Mouse (Mus musculus): Measurements from ENCODE around the gene Galnt11. TPM values are rescaled to one million over a fixed set of nuclear protein-coding genes. Genes with fewer than 3 reads are reported as not detected.
A peak's percentile ranks its signal among the peaks of the same experiment; 100 is the strongest.

The Galnt11 gene
- polyA plus RNA-seq, 1 experiment from 2014 or later, result 32.0 TPM

DNA sequence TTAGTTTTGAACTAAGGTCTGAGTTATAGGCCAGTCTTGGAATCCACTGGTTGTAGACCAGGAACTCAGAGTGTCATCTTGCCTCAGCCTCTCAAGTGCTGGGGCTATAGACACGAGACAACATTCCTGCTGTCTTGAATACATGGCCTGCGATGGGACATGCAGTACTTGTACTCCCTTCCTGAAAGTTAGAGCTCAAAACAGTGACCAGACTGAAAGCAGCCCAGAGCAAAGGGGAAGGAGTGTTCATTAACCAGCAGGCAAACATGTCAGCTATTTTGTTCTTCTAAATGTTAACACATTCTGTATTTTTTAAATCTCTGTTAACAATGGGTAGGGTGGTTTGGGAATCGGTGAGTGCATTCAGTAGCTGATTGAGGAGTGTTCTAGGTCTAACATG lies 25.3 kb downstream of the Galnt11 start:
- 65% methylated on average over 3 of the region's 3 CpGs for WGBS
- no peak overlapping the region for H3K4me2 ChIP-seq (ENCODE audit: low read depth, low read length)
- H3K9ac ChIP-seq (ENCODE audit: low read depth, low read length), result no peak overlapping the region
- H3K27me3 ChIP-seq (replicated peaks; ENCODE audit: control insufficient read depth, insufficient read depth, low read length), result no peaks in the 10 kb centered on the region
- 0 out of 2 replicates have a peak, but pooled peaks cover 2% of the 10 kb centered on the region for H3K36me3 ChIP-seq (ENCODE audit: control insufficient read depth, insufficient read depth, low read length)
- H3K9me3 ChIP-seq (ENCODE audit: control insufficient read depth, low read length), result no peaks in the 10 kb centered on the region
- no peak for ATAC-seq
- no peak overlapping the region for H3K27ac ChIP-seq (ENCODE audit: low read length)
- H3K4me1 ChIP-seq (ENCODE audit: control insufficient read depth, insufficient read depth, low read length), result no peaks in the 10 kb centered on the region
- no peak overlapping the region for H3K4me3 ChIP-seq (ENCODE audit: low read length)

DNA sequence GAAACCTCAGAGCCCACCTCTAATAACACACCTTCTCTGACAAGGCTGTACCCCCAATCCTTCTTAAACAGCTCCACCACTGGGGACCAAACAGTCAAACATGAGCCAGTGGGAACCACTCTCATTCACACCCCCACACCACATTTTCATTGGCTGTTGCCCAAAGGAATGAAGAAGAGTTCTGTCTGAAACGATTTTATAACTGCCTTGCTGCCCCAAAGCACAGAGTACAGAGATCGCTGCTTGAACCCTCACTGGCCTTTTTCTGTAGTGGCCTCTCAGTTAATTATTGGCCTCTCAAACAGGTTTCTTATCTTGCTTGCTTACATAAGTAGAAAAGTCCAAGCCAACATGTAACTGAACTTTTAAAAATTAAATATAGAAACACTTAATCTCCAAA lies 30.7 kb downstream of the Galnt11 start:
- WGBS, result 53% methylated on average over 2 of the region's 2 CpGs
- H3K27me3 ChIP-seq (replicated peaks; ENCODE audit: control insufficient read depth, insufficient read depth, low read length), result no peaks in the 10 kb centered on the region
- no peak overlapping the region for H3K4me3 ChIP-seq (ENCODE audit: low read length)
- H3K27ac ChIP-seq (ENCODE audit: low read length), result peak overlapping the region; percentile 94
- H3K4me1 ChIP-seq (ENCODE audit: control insufficient read depth, insufficient read depth, low read length), result 0 out of 2 replicates have a peak, but pooled peaks cover 2% of the 10 kb centered on the region
- no peak overlapping the region for H3K4me2 ChIP-seq (ENCODE audit: low read depth, low read length)
- H3K36me3 ChIP-seq (ENCODE audit: control insufficient read depth, insufficient read depth, low read length), result peaks cover 12% of the 10 kb centered on the region; the same call in 1 of the 2 replicates
- peak; percentile 93 for ATAC-seq
- no peak overlapping the region for H3K9ac ChIP-seq (ENCODE audit: low read depth, low read length)
- H3K9me3 ChIP-seq (ENCODE audit: control insufficient read depth, low read length), result no peaks in the 10 kb centered on the region

DNA sequence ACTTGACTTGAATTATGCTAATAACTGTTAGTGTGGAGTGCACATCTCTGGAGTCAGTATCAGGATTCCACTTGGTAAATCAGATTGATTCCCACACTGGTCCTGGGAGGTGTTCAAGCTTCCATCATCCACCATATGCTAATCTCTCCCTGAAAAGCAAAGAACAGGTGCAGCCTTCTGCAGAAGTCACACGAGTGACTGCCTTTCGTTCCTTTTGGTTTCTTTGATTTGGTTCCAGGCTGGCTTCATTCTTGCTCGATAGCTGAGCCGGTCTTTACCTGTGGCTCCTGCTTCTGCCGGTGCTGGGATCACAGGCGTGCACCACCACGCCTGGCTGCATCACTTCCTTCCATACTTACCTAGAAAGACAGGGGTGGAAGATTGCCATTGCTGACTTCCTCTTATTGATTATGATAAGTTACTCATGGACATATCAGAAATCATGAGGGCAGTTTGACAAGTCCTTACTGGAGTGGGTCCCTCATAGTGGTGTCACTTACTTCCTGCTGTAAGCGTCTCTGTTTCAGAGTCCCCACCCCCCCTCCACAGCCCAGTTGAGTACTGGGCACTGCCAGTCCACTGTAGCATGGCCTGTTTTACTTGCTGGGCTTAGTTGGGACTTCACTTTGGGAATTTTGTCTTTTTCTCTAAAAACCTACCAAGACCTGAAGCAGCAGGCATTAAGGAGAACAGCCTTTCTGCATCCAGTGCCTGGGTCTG lies 31.3 kb downstream of the Galnt11 start:
- H3K4me2 ChIP-seq (ENCODE audit: low read depth, low read length), result no peak overlapping the region
- H3K4me1 ChIP-seq (ENCODE audit: control insufficient read depth, insufficient read depth, low read length), result 0 out of 2 replicates have a peak, but pooled peaks cover 2% of the 10 kb centered on the region
- H3K4me3 ChIP-seq (ENCODE audit: low read length), result no peak overlapping the region
- ATAC-seq, result peak; percentile 82
- no peaks in the 10 kb centered on the region for H3K27me3 ChIP-seq (replicated peaks; ENCODE audit: control insufficient read depth, insufficient read depth, low read length)
- WGBS, result 74% methylated on average over 8 of the region's 8 CpGs
- H3K36me3 ChIP-seq (ENCODE audit: control insufficient read depth, insufficient read depth, low read length), result peaks cover 12% of the 10 kb centered on the region; the same call in 1 of the 2 replicates
- H3K9me3 ChIP-seq (ENCODE audit: control insufficient read depth, low read length), result no peaks in the 10 kb centered on the region
- peak overlapping the region; percentile 94 for H3K27ac ChIP-seq (ENCODE audit: low read length)
- H3K9ac ChIP-seq (ENCODE audit: low read depth, low read length), result 0 out of 2 replicates have a peak overlapping the region, but pooled peaks have one; percentile 17

DNA sequence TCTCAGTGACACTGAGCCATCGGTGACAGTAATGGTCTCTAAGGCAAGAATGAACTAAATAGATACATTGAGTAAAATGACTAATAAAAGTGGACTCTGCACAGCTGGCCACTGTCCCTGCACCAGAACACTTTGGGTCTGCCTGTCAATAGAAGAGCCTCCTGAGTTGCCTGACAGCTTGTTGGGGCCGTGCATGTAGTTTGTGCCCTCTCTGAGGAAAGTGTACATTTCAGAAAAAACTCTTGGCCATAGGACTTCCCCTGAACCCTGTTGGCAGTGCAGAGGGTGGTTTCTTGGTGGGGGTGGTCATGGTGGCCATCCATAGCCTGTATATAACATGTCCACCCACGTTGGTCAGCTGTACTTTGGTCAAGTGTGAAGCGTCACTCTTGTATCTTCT lies 32.8 kb downstream of the Galnt11 start:
- H3K9ac ChIP-seq (ENCODE audit: low read depth, low read length), result no peak overlapping the region
- no peak overlapping the region for H3K4me3 ChIP-seq (ENCODE audit: low read length)
- 0 out of 2 replicates have a peak, but pooled peaks cover 2% of the 10 kb centered on the region for H3K4me1 ChIP-seq (ENCODE audit: control insufficient read depth, insufficient read depth, low read length)
- H3K27ac ChIP-seq (ENCODE audit: low read length), result no peak overlapping the region
- H3K4me2 ChIP-seq (ENCODE audit: low read depth, low read length), result no peak overlapping the region
- no peaks in the 10 kb centered on the region for H3K9me3 ChIP-seq (ENCODE audit: control insufficient read depth, low read length)
- no peaks in the 10 kb centered on the region for H3K27me3 ChIP-seq (replicated peaks; ENCODE audit: control insufficient read depth, insufficient read depth, low read length)
- peaks cover 12% of the 10 kb centered on the region for H3K36me3 ChIP-seq (ENCODE audit: control insufficient read depth, insufficient read depth, low read length)
- WGBS, result 94% methylated on average over 4 of the region's 4 CpGs
- no peak for ATAC-seq

DNA sequence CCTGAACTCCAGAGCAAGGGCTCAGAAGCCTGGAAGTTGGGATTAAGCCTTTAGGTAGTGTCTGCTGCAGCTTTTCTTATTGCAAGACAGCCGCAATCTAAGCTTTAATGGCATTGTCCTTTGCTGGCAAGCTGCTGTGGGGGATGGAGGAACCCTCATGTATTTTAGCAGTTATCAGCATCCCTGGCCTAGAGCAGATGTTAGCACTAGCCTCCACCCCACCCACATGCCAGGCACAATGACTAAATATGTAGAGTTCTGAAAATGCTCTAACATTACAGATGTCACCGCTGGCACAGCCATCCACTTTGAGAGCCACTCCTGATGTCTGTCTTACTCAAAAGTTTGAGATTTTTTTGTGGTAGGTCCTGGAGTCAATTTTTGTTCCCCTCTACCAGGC lies 35.0 kb downstream of the Galnt11 start:
- Histone ChIP-seq H3K4me2 (ENCODE audit: low read depth, low read length) (no peak overlapping the region), H3K4me1 (ENCODE audit: control insufficient read depth, insufficient read depth, low read length) (0 out of 2 replicates have a peak, but pooled peaks cover 2% of the 10 kb centered on the region), H3K27me3 (replicated peaks; ENCODE audit: control insufficient read depth, insufficient read depth, low read length) (no peaks in the 10 kb centered on the region), H3K4me3 (ENCODE audit: low read length) (no peak overlapping the region), H3K27ac (ENCODE audit: low read length) (no peak overlapping the region), H3K36me3 (ENCODE audit: control insufficient read depth, insufficient read depth, low read length) (peaks cover 12% of the 10 kb centered on the region), H3K9ac (ENCODE audit: low read depth, low read length) (no peak overlapping the region), H3K9me3 (ENCODE audit: control insufficient read depth, low read length) (no peaks in the 10 kb centered on the region)
- 93% methylated on average over 2 of the region's 2 CpGs for WGBS
- ATAC-seq, result no peak

DNA sequence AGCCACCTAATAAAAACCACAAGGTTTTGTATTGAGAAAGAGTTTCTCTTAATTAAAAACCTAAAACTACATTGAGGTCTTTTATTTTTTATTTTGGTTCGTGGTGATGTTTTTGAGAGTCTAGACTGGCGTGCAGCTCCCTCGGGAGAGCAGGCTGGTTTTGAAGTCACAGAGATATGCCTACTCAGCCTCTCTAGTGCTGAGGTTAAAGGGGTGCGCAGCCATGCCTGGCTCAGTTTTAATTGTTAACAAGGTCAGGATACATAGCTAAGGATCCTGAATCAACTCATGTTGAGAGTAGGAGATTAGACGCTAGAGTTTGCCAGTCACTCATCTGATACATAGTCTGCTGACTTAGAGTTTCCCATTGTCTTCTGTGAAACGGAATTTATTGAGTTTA lies 39.7 kb downstream of the Galnt11 start:
- Histone ChIP-seq H3K9me3 (ENCODE audit: control insufficient read depth, low read length) (no peaks in the 10 kb centered on the region), H3K27ac (ENCODE audit: low read length) (no peak overlapping the region), H3K27me3 (replicated peaks; ENCODE audit: control insufficient read depth, insufficient read depth, low read length) (no peaks in the 10 kb centered on the region), H3K4me2 (ENCODE audit: low read depth, low read length) (no peak overlapping the region), H3K4me3 (ENCODE audit: low read length) (no peak overlapping the region), H3K4me1 (ENCODE audit: control insufficient read depth, insufficient read depth, low read length) (no peaks in the 10 kb centered on the region), H3K36me3 (ENCODE audit: control insufficient read depth, insufficient read depth, low read length) (peaks cover 17% of the 10 kb centered on the region), H3K9ac (ENCODE audit: low read depth, low read length) (no peak overlapping the region)
- ATAC-seq, result no peak
- 74% methylated on average over 6 of the region's 6 CpGs for WGBS

DNA sequence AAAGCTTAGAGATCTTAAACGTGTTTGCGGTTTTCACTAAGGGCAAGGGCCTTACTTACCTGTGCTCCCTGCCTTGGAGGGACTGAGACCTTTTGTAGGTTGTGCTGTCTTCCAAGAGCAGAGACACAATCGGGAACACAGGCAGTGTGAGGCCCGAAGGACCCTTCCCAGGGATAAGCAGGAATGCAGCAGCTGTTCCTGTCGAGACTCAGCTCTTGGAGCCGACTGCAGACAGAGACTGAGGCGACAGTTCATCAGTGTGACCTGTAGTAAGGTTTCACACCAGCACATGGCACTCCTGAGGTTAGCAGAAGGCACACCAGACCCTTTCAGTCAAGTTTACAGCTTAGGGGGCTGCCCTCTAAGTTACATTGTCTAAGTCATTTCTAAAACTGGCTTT lies 40.6 kb downstream of the Galnt11 start:
- Histone ChIP-seq H3K27ac (ENCODE audit: low read length) (no peak overlapping the region), H3K9ac (ENCODE audit: low read depth, low read length) (no peak overlapping the region), H3K4me3 (ENCODE audit: low read length) (no peak overlapping the region), H3K4me1 (ENCODE audit: control insufficient read depth, insufficient read depth, low read length) (no peaks in the 10 kb centered on the region), H3K27me3 (replicated peaks; ENCODE audit: control insufficient read depth, insufficient read depth, low read length) (no peaks in the 10 kb centered on the region), H3K4me2 (ENCODE audit: low read depth, low read length) (no peak overlapping the region), H3K36me3 (ENCODE audit: control insufficient read depth, insufficient read depth, low read length) (peaks cover 21% of the 10 kb centered on the region), H3K9me3 (ENCODE audit: control insufficient read depth, low read length) (no peaks in the 10 kb centered on the region)
- 71% methylated on average over 7 of the region's 7 CpGs for WGBS
- no peak for ATAC-seq

DNA sequence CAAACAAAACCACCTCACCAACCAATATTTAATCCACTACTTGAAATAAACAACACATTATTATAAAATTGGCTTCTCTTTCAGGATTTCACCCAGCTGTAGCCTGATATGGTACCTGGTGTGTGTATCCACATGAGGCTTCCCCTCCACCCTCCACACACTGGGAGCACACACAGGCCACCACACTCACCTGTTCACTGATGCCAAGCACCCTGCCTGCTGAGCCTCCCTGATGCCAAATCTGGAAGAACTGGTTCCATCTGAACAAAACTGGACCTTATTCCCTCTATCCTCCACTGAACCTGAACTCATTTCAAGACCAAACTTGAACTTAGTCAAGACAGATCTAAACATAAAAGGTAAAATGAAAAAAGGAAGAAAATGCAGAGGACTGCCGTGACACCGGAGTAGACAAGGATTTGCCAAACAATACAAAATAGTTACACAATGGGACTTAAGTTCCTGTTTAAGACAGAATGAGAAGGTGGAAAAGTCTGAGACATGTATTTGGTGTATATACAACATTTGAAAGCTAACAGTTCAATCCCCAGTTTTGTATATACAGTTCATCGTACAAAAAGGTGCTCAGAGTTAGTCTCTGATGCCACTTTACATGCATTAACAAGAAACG lies 46.7 kb downstream of the Galnt11 start:
- WGBS, result 93% methylated on average over 4 of the region's 4 CpGs
- Histone ChIP-seq H3K4me3 (ENCODE audit: low read length) (no peak overlapping the region), H3K9me3 (ENCODE audit: control insufficient read depth, low read length) (no peaks in the 10 kb centered on the region), H3K27ac (ENCODE audit: low read length) (no peak overlapping the region), H3K4me1 (ENCODE audit: control insufficient read depth, insufficient read depth, low read length) (no peaks in the 10 kb centered on the region), H3K4me2 (ENCODE audit: low read depth, low read length) (no peak overlapping the region), H3K9ac (ENCODE audit: low read depth, low read length) (no peak overlapping the region), H3K27me3 (replicated peaks; ENCODE audit: control insufficient read depth, insufficient read depth, low read length) (no peaks in the 10 kb centered on the region), H3K36me3 (ENCODE audit: control insufficient read depth, insufficient read depth, low read length) (peaks cover 28% of the 10 kb centered on the region)
- ATAC-seq, result no peak

DNA sequence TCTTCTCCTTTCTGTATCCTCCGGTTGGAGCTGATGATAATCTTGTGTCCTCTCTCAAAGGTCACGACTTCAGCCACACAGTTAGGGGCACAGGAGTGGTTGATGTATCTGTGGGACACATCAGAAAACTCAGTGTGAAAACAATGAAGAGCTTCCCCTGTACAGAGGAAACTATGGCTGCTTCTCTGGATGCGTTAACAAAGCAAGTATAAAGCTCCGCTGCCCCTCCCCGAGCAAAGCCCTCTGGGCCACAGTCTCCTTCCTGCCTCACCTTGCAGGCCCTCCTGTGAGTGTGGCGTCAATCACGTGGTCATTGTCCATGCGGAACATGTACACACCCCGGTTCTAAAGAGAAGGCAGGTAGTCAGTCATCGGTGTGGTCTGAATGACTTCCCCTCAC lies 53.9 kb downstream of the Galnt11 start:
- no peak for ATAC-seq
- H3K27ac ChIP-seq (ENCODE audit: low read length), result no peak overlapping the region

More for the DNA sequence above, 53.9 kb downstream of the Galnt11 start:
- peaks cover 14% of the 10 kb centered on the region; the same call in 1 of the 2 replicates for H3K36me3 ChIP-seq (ENCODE audit: control insufficient read depth, insufficient read depth, low read length)
- H3K9ac ChIP-seq (ENCODE audit: low read depth, low read length), result no peak overlapping the region
- peaks cover 5% of the 10 kb centered on the region for H3K4me1 ChIP-seq (ENCODE audit: control insufficient read depth, insufficient read depth, low read length)
- H3K27me3 ChIP-seq (replicated peaks; ENCODE audit: control insufficient read depth, insufficient read depth, low read length), result no peaks in the 10 kb centered on the region
- no peak overlapping the region for H3K4me3 ChIP-seq (ENCODE audit: low read length)
- no peaks in the 10 kb centered on the region for H3K9me3 ChIP-seq (ENCODE audit: control insufficient read depth, low read length)
- WGBS, result 88% methylated on average over 10 of the region's 10 CpGs
- no peak overlapping the region for H3K4me2 ChIP-seq (ENCODE audit: low read depth, low read length)

Measured in intestine, embryonic 16.5 days (tissue).